Mouse (Mus musculus): ENCODE results near the gene Olfml2a. TPM values are rescaled to one million over a fixed set of nuclear protein-coding genes. Genes with fewer than 3 reads are reported as not detected.

Olfml2a gene
- polyA plus RNA-seq (2012; ENCODE audit: insufficient read depth, low replicate concordance): not detected in 2 replicates

DNA sequence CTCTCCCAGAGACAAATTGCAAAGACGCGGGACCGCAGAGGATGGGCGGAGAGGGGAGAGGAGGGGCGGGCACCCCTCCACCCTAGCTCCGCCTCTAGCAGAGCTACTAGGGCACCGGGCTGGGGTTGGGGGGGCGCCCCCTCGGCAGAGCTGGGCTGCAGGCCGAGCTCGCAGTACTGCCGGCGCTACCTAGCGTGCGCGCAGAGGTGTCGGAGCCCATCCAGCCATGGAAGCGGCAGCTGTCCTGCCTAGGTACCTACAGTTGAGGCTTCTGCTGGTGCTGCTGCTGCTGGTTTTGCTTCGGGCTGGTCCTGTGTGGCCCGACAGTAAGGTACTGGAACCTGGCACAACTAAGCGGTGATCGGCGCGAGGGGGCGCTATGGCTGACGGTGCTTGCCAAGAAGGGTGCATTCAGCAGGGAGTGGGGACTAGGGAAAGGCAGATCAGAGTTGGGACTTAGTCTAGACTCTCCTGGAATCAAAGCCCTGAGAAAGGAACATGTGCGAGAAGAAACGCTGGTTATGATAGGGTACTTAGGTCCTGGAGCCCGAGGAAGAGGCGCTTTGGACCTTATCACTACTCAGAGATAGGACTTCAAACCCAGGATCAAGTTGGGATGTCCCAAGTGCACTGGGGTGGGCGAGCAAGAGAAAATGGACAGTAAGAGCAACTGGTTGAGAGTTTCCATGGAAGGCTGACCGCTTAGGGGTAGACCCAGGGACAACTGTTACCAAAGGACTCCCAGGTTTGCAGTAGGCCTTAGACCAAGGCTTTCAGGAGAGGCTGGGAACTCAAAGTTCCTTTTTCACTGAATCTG, at the start of gene Olfml2a:
Olfml2a (plus strand) TSS at position 128 of the 817 bp plus-strand sequence.
- TF ChIP-seq FLI1 (IDR thresholded peaks at IDR 0.05; ENCODE audit: low read length) (no peak), GATA1 (IDR thresholded peaks at IDR 0.05; ENCODE audit: borderline replicate concordance, low read length) (no peak)
- Histone ChIP-seq H3K36me3 (replicated peaks; ENCODE audit: low read length) (no peaks in the 10 kb centered on the region), H3K4me3 (replicated peaks) (peak within 1 kb of the TSS; percentile 88)

DNA sequence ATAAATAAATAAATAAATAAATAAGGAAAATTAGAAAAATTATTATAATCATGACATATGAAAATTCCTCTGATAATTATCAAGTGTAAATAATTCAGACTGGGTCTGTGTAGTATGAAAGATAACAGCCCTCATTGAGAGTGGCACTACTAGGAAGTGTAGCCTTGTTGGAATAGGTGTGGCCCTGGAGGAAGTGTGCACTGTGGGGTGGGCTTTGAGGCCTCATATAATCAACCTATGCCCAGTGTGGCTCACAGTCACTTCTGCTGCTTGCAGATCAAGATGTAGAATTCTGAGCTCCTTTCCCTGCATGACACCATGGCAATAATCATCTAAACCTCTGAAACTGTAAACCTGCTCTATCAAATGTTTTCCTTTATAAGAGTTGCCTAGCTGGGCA, 28.9 kb upstream of the Olfml2a start:
- Histone ChIP-seq H3K36me3 (replicated peaks; ENCODE audit: low read length) (no peaks in the 10 kb centered on the region), H3K4me3 (replicated peaks) (no peak overlapping the region), H3K9me3 (no peaks in the 10 kb centered on the region), H3K27me3 (replicated peaks) (no peaks in the 10 kb centered on the region), H3K4me1 (no peaks in the 10 kb centered on the region)
- TF ChIP-seq GATA1 (IDR thresholded peaks at IDR 0.05; ENCODE audit: borderline replicate concordance, low read length) (no peak), FLI1 (IDR thresholded peaks at IDR 0.05; ENCODE audit: low read length) (no peak)

More for the DNA sequence above, at the start of gene Olfml2a:
- Histone ChIP-seq H3K9me3 (no peaks in the 10 kb centered on the region), H3K4me1 (peaks cover 11% of the 10 kb centered on the region), H3K27me3 (replicated peaks) (peaks cover 64% of the 10 kb centered on the region)

DNA sequence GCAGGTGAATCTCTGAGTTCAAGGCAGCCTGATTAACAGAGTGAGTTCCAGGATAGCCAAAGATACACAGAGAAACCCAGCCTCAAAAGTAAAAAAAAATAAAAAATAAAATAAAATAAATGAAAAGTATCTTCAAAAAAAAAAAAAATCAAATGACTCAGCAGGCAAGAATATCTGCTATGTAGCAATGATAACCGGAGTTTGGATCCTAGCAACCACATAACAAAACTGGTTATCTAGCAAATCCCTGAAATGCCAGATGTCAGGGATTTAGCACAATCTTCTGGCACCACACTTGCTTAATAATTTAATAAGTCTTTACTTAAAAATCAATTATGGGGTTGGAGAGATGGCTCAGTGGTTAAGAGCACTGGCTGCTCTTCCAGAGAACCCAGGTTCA, 27.5 kb upstream of the Olfml2a start:
- H3K27me3 ChIP-seq (replicated peaks): no peaks in the 10 kb centered on the region
- H3K4me1 ChIP-seq: no peaks in the 10 kb centered on the region
- H3K9me3 ChIP-seq: no peaks in the 10 kb centered on the region
- no peak overlapping the region for H3K4me3 ChIP-seq (replicated peaks)
- TF ChIP-seq FLI1 (IDR thresholded peaks at IDR 0.05; ENCODE audit: low read length) (no peak), GATA1 (IDR thresholded peaks at IDR 0.05; ENCODE audit: borderline replicate concordance, low read length) (no peak)
- no peaks in the 10 kb centered on the region for H3K36me3 ChIP-seq (replicated peaks; ENCODE audit: low read length)

DNA sequence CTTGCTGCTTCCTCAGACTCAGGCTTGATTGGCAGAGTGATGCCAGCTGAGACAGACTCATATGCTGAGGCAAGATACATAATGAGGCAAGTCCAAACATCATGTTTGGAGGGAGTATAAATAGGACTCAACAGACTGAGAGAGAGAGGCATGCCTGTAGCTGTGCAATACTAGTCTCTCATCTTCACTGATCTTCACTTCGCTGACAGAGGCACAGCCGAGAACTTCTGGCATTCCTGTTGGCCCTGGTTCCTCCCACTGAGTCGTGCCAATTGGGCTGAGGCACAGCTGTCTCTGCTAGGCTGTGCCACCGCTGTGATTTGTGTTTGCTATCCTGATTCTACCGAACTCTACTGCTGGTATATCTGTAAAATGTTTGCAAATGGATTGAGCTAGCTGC, 25.7 kb upstream of the Olfml2a start:
- Histone ChIP-seq H3K36me3 (replicated peaks; ENCODE audit: low read length) (no peaks in the 10 kb centered on the region), H3K4me1 (no peaks in the 10 kb centered on the region), H3K9me3 (no peaks in the 10 kb centered on the region), H3K4me3 (replicated peaks) (no peak overlapping the region), H3K27me3 (replicated peaks) (no peaks in the 10 kb centered on the region)
- no peak for TF ChIP-seq FLI1 (IDR thresholded peaks at IDR 0.05; ENCODE audit: low read length)
- TF ChIP-seq GATA1 (IDR thresholded peaks at IDR 0.05; ENCODE audit: borderline replicate concordance, low read length): no peak

DNA sequence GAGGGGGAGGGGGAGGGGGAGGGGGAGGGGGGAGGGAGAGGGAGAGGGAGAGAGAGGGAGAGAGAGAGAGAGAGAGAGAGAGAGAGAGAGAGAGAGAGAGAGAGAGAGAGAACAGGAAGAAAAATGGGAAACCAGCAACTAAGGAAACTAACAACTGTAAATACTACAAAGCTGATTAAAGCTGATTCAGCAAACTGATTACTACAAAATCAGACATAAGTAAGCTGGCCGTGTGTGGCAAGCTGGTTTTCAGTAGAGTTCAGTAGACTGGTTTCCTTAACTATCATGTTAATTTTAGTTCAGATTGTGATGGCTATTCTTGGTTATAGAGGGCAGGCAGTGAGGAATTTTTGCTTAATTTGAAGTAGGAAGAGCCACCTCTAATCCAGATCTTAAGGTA, 23.2 kb upstream of the Olfml2a start:
- no peaks in the 10 kb centered on the region for H3K9me3 ChIP-seq
- no peak overlapping the region for H3K4me3 ChIP-seq (replicated peaks)
- H3K36me3 ChIP-seq (replicated peaks; ENCODE audit: low read length): no peaks in the 10 kb centered on the region
- TF ChIP-seq FLI1 (IDR thresholded peaks at IDR 0.05; ENCODE audit: low read length) (no peak), GATA1 (IDR thresholded peaks at IDR 0.05; ENCODE audit: borderline replicate concordance, low read length) (no peak)
- H3K4me1 ChIP-seq: no peaks in the 10 kb centered on the region
- H3K27me3 ChIP-seq (replicated peaks): no peaks in the 10 kb centered on the region

DNA sequence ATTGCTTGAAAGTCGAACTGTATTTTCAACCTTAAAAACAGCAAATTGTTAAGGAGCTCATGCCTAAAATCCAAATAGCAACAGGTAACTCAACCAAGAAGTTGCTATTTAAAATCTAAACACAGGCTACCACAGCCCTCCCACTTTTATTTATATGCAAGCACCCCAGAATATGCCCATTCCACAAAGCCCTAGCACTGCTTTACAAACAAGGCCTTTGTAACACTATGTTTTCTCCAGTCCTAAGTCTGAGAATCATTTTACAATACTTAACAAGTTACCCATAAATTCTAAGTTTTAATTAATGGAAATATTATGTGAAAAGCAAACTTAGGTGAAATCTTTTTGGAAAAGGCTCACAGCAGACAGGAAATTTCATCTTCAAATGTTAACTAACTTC, 17.3 kb upstream of the Olfml2a start:
- no peak for TF ChIP-seq GATA1 (IDR thresholded peaks at IDR 0.05; ENCODE audit: borderline replicate concordance, low read length)
- TF ChIP-seq FLI1 (IDR thresholded peaks at IDR 0.05; ENCODE audit: low read length): no peak
- Histone ChIP-seq H3K36me3 (replicated peaks; ENCODE audit: low read length) (no peaks in the 10 kb centered on the region), H3K4me1 (0 out of 2 replicates have a peak, but pooled peaks cover 3% of the 10 kb centered on the region), H3K4me3 (replicated peaks) (no peak overlapping the region), H3K27me3 (replicated peaks) (no peaks in the 10 kb centered on the region), H3K9me3 (no peaks in the 10 kb centered on the region)

DNA sequence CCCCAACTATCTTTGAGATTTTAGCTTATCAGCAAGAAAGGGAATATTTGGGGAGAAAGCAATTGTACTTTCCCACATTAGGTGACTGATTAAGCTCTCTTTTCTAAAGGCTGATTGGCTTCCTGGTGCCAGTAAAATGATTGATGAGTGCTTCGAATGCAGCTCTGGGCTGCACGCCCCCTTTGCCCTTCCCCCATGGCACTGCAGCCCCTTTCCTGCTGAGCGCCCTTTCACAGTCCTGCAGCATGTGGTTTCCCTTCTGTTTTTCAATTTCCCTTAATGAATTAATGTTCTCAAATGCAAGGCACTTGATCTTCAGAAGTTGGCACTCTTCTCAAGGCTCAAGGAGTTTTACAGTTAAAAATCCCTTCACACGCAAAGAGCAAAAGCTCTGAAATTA, 16.8 kb upstream of the Olfml2a start:
- no peaks in the 10 kb centered on the region for H3K9me3 ChIP-seq
- no peaks in the 10 kb centered on the region for H3K36me3 ChIP-seq (replicated peaks; ENCODE audit: low read length)
- no peak for TF ChIP-seq GATA1 (IDR thresholded peaks at IDR 0.05; ENCODE audit: borderline replicate concordance, low read length)
- no peak for TF ChIP-seq FLI1 (IDR thresholded peaks at IDR 0.05; ENCODE audit: low read length)
- 0 out of 2 replicates have a peak, but pooled peaks cover 3% of the 10 kb centered on the region for H3K4me1 ChIP-seq
- no peaks in the 10 kb centered on the region for H3K27me3 ChIP-seq (replicated peaks)
- H3K4me3 ChIP-seq (replicated peaks): no peak overlapping the region

DNA sequence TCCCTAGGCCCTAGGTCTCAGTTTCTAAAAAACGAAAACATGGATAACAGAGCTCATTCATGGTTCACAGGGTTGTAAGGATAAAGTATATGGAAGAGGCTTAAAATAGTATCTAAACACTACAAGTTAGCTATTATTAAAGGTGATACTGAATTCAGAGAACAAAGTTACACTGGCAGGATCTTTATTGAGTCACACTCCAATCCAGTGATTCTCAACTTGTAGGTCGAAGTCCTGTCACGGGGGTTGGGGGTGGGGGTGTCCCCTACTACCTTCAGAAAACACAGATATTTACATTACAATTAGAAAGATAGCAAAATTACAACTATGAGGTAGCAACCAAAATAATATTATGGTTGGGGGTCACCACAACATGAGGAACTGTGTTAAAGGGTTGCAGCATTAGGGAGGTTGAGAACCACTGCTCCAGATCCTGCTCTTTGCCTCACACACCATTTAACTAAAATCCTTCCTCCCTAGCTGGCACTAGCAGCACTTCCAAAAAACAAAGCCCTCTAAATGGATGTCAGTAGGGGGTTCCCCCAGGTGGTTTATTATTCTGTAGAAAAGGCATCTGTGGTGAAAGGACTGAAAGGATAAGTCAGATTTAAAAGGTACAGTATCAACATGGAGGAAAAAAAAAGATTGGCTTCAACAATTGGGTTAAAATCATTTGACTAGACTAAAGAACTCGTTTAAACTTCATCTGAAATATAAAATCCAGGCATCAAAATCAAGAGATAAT, 14.7 kb upstream of the Olfml2a start:
- 0 out of 2 replicates have a peak, but pooled peaks cover 3% of the 10 kb centered on the region for H3K4me1 ChIP-seq
- no peaks in the 10 kb centered on the region for H3K36me3 ChIP-seq (replicated peaks; ENCODE audit: low read length)
- H3K9me3 ChIP-seq: no peaks in the 10 kb centered on the region
- peaks cover 2% of the 10 kb centered on the region for H3K27me3 ChIP-seq (replicated peaks)
- no peak for TF ChIP-seq FLI1 (IDR thresholded peaks at IDR 0.05; ENCODE audit: low read length)
- no peak for TF ChIP-seq GATA1 (IDR thresholded peaks at IDR 0.05; ENCODE audit: borderline replicate concordance, low read length)
- H3K4me3 ChIP-seq (replicated peaks): no peak overlapping the region

DNA sequence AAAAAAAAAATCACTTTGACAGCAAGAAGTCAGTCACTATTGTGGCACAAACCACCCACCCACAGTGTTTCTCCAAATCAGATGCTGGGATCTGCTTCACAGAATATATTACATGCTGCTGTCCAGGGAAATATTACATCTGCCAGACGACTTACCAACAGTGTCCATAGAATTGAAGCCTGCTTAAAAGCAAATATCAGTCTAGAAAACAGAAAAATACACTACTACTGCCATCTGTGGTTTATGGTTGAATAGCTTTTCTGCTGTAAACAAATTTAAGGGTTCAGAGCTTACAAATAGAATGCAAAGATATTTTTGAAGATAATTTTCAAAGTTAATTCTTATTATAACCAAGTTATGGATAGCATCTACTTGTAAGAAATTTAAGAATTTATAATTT, 10.4 kb upstream of the Olfml2a start:
- no peaks in the 10 kb centered on the region for H3K9me3 ChIP-seq
- H3K4me1 ChIP-seq: peaks cover 12% of the 10 kb centered on the region
- H3K4me3 ChIP-seq (replicated peaks): no peak overlapping the region
- no peak for TF ChIP-seq GATA1 (IDR thresholded peaks at IDR 0.05; ENCODE audit: borderline replicate concordance, low read length)
- no peak for TF ChIP-seq FLI1 (IDR thresholded peaks at IDR 0.05; ENCODE audit: low read length)
- no peaks in the 10 kb centered on the region for H3K36me3 ChIP-seq (replicated peaks; ENCODE audit: low read length)
- peaks cover 23% of the 10 kb centered on the region for H3K27me3 ChIP-seq (replicated peaks)

DNA sequence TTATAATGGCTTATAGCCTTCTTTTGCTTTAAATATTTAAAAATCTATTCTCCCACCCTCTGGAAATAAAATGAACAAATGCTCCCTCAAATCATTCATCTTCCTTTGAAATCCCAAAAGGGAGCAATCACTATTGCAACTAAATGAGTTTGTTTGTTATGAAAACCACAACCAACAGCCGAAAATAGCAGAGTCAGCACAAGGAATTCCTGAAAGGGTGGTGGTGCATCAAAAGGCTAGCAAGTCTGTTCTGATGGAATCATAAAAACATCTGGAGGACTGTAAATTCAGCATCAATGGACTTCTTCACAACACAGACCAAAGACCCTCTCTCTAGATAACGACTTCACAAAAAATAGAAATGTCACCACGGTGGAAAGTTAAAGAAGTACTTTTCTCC, 8.3 kb upstream of the Olfml2a start:
- TF ChIP-seq GATA1 (IDR thresholded peaks at IDR 0.05; ENCODE audit: borderline replicate concordance, low read length): no peak
- no peak for TF ChIP-seq FLI1 (IDR thresholded peaks at IDR 0.05; ENCODE audit: low read length)
- H3K4me1 ChIP-seq: peaks cover 18% of the 10 kb centered on the region
- no peaks in the 10 kb centered on the region for H3K9me3 ChIP-seq
- H3K27me3 ChIP-seq (replicated peaks): peaks cover 29% of the 10 kb centered on the region
- no peaks in the 10 kb centered on the region for H3K36me3 ChIP-seq (replicated peaks; ENCODE audit: low read length)
- no peak overlapping the region for H3K4me3 ChIP-seq (replicated peaks)
